Mouse (Mus musculus): ENCODE data around the gene Speer4d.
"Not testable (repeated sequence)": the region's sequence is repeated elsewhere in the genome, so short reads cannot be mapped to it uniquely, and the experiment has no call there.

Speer4d gene

GRCm38 (mm10) chr5:15618764-15619163 lies at the start of gene Speer4d:
TSS of gene Speer4d (plus strand) at chr5:15619064.
- DNase-seq (ENCODE audit: low read depth): not testable (repeated sequence)

DNA sequence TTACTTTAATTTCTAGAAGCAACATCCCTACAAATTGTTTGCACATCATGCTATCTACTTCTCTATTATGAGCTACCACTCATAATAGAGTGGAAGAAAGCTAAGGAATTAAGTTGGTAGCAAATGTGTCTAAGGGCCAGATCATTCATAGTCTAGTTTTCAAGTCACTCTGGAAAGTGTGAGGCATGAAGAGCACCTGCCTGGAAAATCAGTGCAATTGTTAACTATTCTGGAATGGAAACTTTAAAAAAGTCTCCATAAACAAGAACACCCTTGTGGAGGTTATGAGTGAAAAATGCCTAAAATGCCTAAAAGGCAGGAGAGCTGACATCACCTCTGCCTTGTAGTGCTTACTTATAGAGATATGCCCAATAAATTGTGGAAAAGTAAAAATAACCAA lies 45.1 kb upstream of the Speer4d start:
- DNase-seq (ENCODE audit: low read depth): not testable (repeated sequence)

DNA sequence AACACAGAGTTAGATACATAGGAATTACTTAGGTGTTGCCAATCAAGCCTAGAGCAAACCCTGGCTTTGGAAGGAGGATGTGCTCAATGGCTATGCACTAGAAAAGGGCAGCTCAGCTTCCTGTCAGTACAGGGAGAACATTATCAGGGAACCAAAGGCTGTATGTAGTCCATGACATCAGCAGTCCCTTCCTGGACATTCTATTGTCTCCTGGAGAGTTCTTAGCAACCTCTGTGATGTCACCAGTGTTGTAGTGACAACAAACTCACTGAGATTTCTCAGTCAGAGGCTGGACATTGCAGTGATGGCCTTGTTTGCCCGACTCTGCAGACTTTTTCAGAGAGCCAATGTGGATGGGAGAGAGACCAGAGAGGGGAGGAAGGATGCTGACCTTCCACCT lies 41.8 kb upstream of the Speer4d start, which contains the start of gene Gm21083:
Gene Gm21083 (plus strand): TSS at position 301 of the 400 bp plus-strand sequence.
- DNase-seq (ENCODE audit: low read depth): not testable (repeated sequence)

- DNase-seq (ENCODE audit: low read depth): not testable (repeated sequence)
Observed at GRCm38 (mm10) chr5:15586351-15586750, 32.5 kb upstream of the Speer4d start.

DNA sequence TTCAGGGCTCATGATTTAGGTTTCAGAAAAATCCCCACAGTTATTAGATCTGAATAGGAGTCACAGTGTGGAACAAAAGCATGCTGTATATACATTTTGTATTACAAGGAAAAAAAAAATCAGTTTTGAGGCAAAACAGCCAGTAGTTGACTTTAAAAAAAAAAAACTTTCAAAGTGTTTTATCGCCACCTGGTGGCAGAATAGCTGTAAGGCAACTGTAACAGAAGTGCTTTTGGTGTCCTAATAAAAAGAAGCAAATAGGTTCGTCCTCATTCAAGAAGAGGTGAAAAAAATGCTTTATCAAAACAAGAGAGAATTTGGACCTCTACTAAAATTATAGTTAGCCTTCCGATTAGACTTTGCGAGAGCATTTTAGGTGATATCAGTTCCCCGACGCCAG lies 30.6 kb upstream of the Speer4d start:
- peak; percentile 82 for DNase-seq (ENCODE audit: low read depth)

GRCm38 (mm10) chr5:15590635-15591034 lies 28.2 kb upstream of the Speer4d start:
- not testable (repeated sequence) for DNase-seq (ENCODE audit: low read depth)

GRCm38 (mm10) chr5:15591577-15591976 lies 27.3 kb upstream of the Speer4d start:
- not testable (repeated sequence) for DNase-seq (ENCODE audit: low read depth)

DNA sequence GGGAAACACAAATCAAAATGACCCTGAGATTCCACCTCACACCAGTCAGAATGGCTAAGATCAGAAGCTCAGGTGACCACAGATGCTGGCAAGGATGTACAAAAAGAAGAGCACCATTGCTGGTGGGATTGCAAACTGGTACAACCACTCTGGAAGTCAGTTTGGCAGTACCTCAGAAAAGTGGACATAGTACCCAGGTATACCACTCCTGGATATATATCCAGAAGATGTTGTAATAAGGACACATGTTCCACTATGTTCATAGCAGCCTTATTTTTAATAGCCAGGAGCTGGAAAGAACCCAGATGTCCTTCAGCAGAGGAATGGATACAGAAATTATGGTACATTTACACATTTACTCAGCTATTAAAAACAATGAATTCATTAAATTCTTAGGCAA lies 20.0 kb upstream of the Speer4d start:
- DNase-seq (ENCODE audit: low read depth): not testable (repeated sequence)

GRCm38 (mm10) chr5:15600342-15600741 lies 18.5 kb upstream of the Speer4d start:
- DNase-seq (ENCODE audit: low read depth): peak; percentile 44

- DNase-seq (ENCODE audit: low read depth): not testable (repeated sequence)
Observed at GRCm38 (mm10) chr5:15601481-15601880, 17.4 kb upstream of the Speer4d start.

DNA sequence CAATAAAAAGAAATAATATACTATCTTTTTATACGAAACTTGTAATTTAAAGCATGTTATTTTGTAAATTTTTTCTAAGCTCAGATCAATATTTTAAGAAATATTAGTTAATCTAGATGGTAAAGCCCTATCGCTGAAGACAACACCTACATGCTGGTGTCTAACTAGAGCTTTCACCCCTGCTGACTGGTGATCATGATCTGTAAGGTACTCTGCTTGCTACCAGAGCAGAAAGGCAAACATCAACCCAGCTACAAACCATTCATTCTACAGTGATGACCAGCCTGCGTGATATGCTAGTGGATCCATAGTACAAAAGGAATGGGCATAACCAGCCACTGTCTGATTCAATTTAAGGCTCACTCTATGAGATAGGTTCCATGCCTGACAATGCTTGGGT lies 16.9 kb upstream of the Speer4d start:
- not testable (repeated sequence) for DNase-seq (ENCODE audit: low read depth)

- not testable (repeated sequence) for DNase-seq (ENCODE audit: low read depth)
Observed at GRCm38 (mm10) chr5:15602424-15602947, 16.4 kb upstream of the Speer4d start.

DNA sequence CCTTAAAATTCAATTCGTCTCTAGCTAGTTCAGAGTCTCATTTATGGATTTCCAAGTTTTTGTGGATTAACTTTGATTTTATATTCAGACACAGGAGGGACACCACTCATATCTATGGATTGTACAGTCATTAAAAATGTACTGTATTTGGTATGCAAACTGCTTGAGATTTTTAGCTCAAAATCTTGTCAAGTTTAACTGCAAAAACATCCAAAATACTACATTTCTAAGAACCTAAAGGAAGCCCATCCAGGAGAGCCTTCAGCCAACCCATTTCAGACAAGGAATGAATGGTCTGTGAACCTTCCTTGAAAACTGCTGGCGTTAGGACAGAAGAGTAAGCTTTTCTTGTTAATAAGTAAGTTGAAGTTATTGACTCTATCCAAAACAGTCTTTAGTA lies 15.9 kb upstream of the Speer4d start:
- DNase-seq (ENCODE audit: low read depth): not testable (repeated sequence)

- DNase-seq (ENCODE audit: low read depth): not testable (repeated sequence)
Observed at GRCm38 (mm10) chr5:15603585-15603984, 15.3 kb upstream of the Speer4d start.

DNA sequence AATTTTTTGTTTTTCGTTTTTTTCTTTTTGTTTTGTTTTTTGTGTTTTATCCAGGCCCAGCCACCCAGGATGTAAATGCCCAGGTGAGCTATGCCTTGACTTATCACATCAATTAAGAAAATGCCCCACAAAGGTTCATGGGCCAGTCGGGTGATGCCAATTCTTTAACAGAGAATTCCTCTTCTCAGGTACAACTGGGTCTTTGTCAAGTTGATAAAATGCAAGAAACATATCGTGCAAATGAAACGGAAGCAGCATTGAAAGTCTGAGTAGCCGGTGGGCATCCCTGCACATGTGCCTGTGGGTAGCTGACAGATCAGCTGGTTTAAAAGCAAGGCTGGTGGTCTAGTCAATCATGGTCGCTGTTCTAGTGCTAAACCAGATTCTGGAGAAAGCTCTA lies 12.2 kb upstream of the Speer4d start:
- DNase-seq (ENCODE audit: low read depth): not testable (repeated sequence)

DNA sequence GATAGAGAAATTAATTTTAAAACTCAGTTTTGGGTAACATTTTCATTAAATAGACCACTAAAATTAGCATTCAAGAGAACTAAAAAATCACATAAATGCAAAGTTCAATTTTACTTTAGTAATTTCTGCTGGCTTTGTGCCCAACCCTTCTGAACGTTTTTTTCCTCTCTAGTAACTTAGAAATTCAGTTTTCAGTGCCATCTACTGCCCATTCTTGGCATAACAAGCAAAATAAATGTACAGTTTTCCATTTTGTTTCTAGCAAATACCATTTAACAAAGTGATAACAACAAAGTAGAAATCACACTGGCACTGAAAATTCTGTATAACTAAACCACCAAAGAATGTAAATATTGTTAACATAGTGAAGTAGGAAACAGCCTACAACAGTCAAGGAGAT lies 8.2 kb upstream of the Speer4d start:
- peak; percentile 62 for DNase-seq (ENCODE audit: low read depth)

DNA sequence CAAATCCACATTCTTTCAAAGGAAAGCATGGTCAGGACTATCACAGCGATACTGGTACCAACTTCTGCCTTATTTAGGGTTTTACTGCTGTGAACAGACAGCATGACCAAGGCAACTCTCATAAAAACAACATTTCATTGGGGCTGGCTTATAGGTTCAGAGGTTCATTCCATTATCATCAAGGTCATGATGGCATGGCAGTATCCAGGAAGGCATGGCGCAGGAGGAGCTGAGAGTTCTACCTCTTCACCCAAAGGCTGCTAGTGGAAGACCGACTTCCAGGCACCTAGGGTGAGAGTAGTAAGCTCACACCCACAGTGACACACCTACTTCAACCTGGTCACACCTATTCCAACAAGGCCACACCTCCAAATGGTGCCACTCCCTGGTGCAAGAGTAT lies 2.7 kb upstream of the Speer4d start:
- not testable (repeated sequence) for DNase-seq (ENCODE audit: low read depth)

DNA sequence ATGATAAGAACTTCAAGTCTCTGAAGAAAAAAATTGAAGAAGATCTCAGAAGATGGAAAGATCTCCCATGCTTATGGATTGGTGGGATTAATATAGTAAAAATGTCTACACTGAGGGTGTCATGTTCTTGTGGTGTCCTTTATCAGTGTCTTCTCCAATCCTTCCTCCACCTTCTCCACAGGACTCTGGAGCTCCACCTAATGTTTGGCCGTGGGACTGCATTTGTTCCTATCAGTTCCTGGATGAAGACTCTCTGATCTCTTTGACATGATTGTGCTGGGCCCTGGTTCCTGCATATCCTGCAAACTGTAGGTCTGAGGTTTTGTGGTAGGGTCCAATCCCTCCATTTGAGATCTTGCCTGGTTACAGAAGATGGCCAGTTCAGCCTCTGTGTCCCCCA lies 9.3 kb downstream of the Speer4d start:
- not testable (repeated sequence) for DNase-seq (ENCODE audit: low read depth)

DNA sequence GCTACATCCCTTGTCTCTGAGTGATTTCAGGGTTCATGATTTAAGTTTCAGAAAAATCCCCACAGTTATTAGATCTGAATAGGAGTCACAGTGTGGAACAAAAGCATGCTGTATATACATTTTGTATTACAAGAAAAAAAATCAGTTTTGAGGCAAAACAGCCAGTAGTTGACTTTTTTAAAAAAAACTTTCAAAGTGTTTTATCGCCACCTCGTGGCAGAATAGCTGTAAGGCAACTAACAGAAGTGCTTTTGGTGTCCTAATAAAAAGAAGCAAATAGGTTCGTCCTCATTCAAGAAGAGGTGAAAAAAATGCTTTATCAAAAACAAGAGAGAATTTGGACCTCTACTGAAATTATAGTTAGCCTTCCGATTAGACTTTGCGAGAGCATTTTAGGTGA lies 11.2 kb downstream of the Speer4d start:
- DNase-seq (ENCODE audit: low read depth): peak; percentile 64

GRCm38 (mm10) chr5:15637637-15638036 lies 18.8 kb downstream of the Speer4d start:
- DNase-seq (ENCODE audit: low read depth): not testable (repeated sequence)

DNA sequence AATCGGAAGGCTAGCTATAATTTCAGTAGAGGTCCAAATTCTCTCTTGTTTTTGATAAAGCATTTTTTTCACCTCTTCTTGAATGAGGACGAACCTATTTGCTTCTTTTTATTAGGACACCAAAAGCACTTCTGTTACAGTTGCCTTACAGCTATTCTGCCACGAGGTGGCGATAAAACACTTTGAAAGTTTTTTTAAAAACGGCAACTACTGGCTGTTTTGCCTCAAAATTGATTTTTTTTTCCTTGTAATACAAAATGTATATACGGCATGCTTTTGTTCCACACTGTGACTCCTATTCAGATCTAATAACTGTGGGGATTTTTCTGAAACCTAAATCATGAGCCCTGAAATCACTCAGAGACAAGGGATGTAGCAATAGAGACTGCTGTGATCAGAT lies 26.8 kb downstream of the Speer4d start:
- DNase-seq (ENCODE audit: low read depth): not testable (repeated sequence)

GRCm38 (mm10) chr5:15652334-15652733 lies 33.5 kb downstream of the Speer4d start:
- not testable (repeated sequence) for DNase-seq (ENCODE audit: low read depth)

- DNase-seq (ENCODE audit: low read depth): not testable (repeated sequence)
Observed at GRCm38 (mm10) chr5:15656959-15657358, 38.1 kb downstream of the Speer4d start, which contains the start of gene 4930572O03Rik. TSS of gene 4930572O03Rik (minus strand) at chr5:15657059.

- not testable (repeated sequence) for DNase-seq (ENCODE audit: low read depth)
Observed at GRCm38 (mm10) chr5:15663847-15664246, 45.0 kb downstream of the Speer4d start.
